Mouse (Mus musculus) urinary bladder, postnatal 4 days (tissue): ENCODE results near the gene Mto1.
A peak's percentile ranks its signal among the peaks of the same experiment; 100 is the strongest.
"Not testable (repeated sequence)": the region's sequence is repeated elsewhere in the genome, so short reads cannot be mapped to it uniquely, and the experiment has no call there.

Source experiments
- DNase-seq, 2 experiments: peaks; one replicate each; pipeline ENCODE4 v3.0.0; 2021 to 2022; ENCODE audit warnings: low spot score in 2 of 2

Mto1 gene

DNA sequence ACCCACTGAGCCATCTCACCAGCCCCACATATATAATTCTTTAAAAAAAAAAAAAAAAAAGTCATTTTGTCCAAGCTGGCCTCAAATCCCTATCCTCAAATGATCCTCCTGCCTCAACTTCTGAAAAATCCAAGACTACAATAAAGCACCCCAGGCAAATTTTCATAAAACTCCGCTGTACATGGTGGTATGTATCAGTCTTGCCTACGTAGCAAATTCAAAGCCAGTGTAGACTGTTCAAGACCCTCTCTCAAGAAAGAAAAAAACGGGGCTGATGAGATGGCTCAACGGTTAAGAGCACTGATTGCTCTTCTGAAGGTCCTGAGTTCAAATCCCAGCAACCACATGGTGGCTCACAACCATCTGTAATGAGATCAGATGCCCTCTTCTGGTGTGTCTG is 27.9 kb downstream of the Mto1 start:
- no peak for DNase-seq

DNA sequence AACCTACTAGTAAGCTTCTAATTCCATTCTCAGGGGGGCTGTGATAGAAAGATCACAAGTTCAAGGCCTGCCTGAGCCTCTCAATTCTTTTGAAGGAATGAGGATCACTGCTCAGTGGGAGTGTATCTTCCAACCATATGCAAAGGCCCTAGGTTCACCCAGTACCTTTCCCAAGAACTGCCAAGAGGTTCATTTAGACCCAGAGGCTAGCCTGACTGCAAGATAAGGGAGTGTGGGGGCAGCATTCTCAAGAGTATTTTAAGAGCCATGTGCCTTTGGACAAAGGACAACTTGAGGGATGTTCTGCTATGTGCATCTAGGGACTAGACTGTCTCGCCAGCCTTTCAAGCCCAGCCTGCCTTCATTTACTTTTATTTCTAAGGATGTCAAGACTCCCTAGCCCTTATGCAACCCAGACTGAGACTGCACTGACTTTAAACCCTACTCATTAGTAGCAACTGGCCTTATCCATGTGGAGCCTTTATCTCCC is 28.6 kb downstream of the Mto1 start:
- DNase-seq = no peak

DNA sequence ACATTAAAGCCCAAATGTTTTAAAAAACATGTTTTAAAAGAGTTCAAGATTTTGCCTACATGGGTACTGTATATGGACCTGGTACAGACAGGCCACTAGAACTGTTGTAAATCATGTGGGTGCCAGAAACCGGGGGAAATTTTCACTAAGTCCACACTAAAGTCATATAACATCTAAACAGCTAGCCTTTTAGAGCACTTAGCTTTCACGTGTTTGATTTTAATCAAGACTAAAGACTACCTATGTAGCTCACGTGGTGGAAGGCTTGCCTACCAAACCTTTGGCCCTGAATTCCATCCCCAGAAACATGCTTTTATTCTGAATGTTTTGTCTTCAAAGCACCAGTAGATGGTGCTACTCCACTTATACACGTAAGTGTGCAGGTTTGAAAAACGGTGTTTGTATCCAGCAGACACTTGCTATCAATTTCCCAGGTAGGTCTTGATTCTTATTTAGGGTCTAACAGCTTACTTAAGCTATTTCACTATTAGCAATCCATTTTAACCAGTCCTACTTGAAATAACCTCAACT is 29.1 kb downstream of the Mto1 start:
- DNase-seq = no peak

DNA sequence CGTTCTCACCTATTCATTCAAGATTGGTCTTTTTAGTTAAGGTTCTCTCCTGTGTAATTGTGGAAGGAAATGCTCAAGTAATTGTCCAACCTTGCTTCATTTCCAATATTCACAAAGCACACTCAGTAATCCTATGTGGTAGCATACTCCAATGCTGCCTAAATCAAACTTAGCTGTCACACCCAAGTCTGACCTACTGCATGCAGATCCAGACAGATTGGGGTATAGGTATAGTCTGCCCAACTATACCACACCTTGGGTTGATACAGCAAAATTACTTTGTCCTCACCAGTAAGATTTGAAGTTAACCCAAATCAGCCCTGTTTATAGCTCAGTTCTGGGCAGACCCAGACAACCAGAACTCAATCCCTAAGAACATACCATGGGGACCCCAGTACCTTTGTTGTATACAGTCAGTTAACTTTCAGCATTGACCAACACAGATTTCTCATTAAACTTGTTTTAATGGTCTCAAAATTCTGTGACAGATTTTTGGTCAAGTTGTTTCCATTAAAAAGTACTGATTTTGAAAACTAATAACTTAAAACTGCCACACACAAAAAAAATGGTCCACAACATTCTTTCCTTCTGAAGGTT is 30.1 kb downstream of the Mto1 start:
- DNase-seq = not testable (repeated sequence)

DNA sequence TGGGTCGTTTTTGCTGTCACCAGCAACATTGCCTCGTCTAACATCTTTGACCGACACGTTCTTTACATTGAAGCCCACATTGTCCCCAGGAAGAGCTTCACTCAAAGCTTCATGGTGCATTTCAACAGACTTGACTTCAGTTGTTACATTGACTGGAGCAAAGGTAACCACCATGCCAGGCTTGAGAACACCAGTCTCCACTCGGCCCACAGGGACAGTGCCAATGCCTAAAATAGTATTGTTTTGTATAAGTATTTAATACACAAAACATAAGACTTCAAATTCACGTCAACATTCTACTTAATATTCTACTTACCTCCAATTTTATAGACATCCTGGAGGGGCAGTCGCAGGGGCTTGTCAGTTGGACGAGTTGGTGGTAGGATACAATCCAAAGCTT is 31.3 kb downstream of the Mto1 start:
- not testable (repeated sequence) for DNase-seq

DNA sequence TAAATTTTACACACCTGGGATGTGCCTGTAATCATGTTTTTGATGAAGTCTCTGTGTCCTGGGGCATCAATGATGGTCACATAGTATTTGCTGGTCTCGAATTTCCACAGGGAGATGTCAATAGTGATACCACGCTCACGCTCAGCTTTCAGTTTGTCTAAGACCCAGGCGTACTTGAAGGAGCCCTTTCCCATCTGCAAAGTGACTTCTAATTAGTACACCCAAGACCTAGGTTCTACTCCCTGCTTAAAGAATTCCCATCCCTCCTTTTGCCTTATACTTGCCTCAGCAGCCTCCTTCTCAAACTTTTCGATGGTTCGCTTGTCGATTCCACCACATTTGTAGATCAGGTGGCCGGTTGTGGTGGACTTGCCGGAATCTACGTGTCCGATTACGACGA is 32.2 kb downstream of the Mto1 start:
- not testable (repeated sequence) for DNase-seq

DNA sequence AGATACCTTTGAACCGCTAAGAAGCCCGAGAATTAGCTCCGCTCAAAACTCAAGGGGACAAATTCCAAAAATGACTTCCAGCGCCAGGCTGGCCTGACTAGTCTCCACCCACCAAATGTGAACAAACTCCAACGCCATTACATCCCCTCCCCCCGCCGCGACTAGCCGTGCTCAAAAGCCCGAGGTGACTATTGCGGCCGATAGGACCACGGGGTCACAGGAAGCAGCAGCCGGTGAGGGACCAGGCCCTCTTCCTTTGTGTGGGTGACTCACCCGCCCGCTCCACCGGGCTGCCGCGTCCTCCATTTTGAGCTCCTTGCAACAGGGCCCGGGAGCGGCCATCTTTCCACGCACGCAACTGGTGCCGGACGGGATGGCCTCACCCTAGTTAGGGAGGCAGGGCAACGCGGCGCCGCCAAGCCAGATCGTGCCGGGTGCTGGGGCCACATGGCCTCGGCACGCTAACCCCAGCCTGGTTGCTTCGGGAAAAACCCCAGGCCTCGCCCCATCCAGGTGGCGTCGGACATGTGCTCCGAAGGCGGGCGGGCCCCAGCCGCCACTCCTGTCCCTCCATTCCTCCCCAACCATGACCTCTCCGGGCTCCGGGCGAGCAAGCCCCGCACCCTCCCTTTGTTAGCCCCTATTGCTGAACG is 32.8 kb downstream of the Mto1 start:
- DNase-seq = peak; percentile 64 to 80

DNA sequence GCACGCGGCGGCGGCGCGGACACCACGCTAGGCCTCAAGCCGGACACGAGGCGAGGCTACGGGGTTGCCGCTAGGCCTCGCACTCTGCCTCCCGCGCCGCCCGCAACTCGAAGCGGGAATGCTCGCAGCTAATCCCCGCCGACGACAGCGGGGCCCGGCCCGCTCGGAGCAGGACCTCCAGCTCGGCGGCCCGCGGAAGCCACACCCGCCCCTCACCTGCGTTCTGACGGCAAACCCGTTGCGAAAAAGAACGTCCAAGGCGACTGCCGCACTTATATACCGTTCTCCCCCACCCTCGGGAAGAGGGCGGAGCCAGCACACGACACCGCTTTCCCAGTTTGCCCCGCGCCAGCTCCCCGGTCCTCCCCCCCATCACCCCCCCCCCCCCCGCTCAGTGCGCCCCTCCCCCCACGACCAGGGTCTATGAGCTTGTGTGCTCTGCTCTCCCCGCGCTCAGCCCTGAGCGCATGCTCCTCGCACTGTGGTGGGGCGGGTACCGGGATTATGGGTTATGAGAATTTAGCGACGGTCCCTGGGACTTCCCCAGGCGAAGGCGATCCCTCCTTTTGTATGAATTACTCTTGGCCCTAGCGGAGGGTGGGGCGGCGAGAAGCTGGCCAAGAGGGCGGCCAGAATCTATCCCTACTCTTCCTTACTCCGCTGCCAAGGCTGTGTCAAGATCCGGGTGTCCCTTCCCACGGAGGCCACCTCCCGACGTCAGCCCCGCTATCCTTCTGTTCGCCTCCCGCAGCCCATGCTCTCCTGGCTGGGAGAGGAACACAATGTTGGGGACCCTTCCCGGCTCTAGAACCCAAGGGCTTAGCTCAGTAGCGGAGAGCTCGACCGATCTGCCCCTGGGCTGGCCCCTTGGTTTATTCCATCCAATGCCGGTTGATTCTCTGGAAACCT is 33.7 kb downstream of the Mto1 start:
- DNase-seq = peak; percentile 95 to 96

DNA sequence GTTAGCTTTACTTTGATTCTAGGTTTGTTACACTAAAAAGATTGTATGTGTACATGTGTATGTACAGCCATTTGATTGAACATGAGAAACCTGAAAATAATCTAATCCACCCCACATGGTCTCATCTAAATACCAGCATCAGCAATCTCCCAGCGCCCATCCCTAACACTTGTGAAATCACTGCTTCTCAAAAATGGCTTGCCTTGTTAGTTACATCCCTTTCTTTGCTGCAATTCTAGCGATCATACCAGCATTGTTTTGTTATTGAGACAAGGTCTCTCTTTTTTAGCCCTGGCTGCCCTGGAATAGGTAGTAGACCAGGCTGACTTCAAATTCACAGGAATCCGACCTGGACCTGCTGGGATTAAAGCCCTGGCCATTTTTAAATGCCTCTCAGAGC is 34.4 kb downstream of the Mto1 start:
- no peak for DNase-seq

DNA sequence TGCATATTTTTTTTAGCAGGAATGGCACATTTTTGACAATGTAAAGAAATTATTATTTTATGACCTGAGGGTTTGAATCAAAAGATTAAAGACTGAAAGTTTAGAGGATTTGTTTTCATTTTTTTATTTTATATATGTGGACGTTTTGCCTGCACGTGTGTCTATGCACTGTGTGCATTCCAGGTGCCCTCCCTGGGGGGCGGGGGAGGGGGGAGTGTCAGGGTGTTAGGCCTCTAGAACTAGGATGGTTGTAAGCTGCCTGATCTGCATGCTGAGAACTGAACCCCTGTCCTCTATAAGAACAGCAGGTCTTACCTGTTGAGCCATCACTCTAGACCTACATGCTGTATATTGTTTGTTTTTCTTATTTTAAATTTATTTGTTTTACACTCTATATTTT is 36.7 kb downstream of the Mto1 start:
- no peak for DNase-seq

DNA sequence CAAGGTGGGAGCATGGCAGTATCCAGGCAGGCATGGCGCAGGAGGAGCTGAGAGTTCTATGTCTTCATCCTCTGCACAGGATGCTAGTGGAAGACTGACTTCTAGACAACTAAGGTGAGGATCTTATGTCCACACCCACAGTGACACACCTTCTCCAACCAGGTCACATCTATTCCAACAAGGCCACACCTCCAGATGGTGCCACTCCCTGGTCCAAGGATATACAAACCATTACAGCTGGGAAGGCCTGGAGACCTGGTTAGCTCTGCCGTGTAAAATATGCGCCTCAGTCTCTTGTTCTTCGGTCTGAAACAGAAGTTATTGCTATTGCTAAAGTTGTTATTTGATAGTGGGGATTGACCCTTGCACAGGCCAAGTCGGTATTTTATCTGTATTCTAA is 40.0 kb downstream of the Mto1 start:
- DNase-seq = not testable (repeated sequence)

DNA sequence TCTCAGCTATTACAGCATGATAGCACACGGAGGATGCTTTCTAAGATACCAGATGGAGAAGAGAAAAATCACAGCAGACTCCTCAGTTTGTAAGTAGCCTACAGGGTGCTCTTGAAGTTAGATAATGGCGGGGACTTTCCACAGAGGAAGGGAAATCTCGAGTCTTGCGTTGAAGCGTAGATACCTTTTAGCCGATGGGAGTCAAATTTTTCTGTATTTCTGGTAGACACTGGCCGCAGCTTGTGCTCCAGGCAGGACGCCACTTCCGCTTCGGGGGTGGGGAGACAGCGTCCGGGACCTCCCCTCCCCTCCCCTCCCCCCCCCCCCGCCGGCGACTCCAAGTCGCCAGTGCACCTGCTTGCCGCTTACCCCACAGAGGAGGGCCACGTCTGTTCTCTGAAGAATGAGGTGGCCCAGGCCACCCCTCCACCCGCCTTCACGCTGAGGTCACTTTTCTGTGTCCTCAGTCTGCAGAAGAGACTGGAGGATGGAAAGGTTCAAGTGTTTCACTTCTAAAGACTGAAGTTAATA is 40.9 kb downstream of the Mto1 start, which contains the start of gene Eef1a1:
TSS of gene Eef1a1 (minus strand) at position 262 of the 531 bp plus-strand sequence.
- peak; percentile 30 to 64 for DNase-seq

DNA sequence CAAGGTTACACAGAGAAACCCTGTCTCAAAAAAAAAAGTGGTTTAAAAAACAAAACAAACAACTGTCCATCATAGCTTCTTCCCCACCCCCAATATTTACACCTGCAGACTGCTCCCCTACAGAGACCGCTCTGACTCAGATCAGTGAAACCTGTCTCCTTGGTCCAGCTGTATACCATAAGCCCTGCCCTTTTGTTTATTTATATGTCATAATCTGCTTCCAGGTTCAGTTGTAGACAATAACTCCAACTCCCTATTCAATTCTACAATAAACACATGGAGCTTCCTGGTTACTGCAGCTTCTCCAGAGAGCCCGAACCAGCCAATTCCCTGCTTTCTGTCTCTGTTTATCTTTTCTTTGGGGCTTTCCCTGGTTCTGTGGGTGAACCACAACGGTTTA is 43.2 kb downstream of the Mto1 start:
- DNase-seq = no peak

DNA sequence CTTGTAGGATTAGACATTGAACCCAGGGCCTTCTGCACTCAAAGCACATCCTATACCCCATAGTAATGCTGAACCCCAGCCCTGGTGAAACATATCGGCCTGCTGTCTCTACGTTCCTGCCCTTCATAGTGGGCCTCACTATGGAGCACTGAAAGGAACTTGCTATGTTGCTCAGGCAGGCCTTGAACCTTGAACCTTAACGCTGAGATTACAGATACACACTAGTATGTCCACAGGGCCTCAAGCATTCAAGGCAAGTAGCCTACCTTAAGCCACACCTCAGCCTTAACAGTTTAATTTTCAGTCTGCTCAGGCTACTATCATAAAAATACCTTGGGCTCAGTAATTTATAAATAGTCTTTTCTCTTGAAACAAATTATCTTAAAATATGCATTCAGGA is 44.2 kb downstream of the Mto1 start:
- no peak for DNase-seq

DNA sequence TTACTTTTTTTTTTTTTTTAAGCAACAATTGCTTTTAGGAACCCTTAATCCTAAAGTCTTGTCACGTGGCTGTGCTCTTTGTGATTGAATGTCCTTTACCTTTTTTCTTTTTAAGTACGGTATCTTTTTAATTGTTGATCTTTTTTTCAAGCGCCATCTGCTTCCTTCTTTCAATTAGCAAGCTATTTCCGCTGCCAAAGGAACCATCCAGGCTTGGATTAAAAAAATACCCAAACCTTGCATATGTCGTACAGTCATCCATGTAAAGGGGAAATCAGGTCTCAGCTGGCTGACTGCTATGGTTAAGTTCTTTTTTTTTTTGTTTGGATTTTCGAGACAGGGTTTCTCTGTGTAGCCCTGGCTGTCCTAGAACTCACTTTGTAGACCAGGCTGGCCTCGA is 45.2 kb downstream of the Mto1 start:
- no peak for DNase-seq

DNA sequence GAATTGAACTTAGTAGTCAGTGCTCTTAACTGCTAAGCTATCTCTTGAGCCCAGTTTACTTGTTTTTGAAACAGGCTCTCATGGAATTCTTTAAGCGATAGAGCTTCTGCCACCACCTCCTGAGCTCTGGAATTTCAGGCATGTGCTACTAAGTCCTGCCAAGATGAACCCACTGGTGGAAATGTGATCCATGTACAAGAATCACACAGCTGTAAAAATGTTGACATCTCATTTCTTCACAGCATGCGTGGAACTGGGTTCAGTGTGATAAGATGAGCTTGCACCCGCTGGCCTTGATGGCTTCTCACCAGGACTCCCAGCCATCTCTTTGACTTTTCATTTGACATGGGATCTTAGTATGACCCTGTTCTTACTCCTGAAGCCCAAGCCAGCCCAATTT is 52.4 kb downstream of the Mto1 start:
- DNase-seq = no peak

DNA sequence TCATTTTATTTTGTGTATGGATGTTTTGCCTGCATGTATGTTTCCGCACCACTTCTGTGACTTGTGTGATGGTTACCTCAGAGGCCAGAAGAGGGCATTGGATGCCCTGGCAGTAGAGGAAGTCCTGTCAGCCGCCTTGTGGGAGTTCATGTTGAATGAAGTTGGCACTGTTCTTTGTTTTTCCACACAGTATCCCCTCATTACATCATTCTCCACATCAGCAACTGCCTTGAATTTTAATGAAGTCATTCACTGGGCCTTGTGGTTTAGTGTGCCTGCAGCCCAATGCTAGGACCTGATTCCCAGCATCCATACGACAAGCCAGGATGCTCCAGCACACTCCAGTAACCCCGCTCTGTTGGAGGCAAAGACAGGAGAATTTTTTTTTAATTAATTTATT is 53.3 kb downstream of the Mto1 start:
- no peak for DNase-seq

DNA sequence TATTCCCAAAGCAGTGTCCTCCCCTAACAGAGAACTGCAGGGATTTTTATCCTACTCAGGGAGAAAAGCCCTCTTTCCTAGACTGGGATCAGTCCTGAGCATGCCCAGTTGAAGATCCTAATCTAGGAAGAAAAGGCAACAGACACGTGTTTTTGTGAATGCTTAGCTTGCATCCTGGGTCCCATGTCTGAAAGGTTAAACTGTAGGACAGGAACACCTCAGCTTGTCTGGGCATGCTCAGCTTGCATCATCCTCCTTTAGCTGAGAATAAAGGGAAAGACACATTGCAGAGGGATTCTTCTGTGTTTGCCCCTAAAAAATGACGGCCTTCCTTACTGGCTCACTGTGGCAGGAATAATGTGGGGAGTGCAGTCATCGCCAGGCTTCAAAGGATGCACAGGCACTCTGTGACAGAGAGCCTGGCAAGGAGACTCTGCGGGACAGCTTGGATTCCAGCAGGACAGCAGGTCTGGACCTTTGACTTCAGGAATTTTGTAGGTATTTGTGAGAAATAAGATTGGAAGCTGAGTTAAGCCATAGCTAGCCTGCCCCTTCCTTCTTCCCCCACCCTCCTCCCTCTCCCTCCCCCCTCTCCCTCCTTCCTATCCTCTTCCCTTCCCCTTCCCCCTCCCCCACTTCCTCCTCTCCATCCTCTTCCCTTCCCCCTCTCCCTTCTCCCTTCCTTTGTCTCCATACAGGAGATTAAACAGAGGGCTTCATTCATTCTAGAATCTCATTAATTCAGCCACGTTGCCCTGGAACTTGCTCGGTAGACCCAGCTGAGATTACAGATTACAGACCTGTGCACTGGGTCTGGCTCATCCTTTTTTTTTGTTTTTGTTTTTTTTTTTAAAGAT is 55.4 kb downstream of the Mto1 start:
- no peak for DNase-seq

DNA sequence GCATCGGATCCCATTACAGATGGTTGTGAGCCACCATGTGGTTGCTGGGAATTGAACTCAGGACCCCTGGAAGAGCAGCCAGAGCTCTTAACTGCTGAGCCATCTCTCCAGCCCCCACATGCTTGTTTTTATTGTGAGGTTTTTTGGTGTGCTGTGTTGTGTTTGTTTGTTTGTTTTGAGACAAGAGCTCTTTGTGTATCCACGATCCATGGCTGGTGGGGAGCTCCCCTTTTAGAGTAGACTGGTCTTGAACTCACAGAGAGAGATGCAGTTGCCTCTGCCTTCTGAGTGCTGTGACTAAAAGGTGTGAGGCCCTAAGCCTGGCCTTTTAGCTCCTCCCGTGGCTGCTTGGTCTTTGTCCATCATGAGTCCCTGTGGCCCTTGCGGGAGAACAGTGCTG is 56.1 kb downstream of the Mto1 start:
- DNase-seq = no peak

DNA sequence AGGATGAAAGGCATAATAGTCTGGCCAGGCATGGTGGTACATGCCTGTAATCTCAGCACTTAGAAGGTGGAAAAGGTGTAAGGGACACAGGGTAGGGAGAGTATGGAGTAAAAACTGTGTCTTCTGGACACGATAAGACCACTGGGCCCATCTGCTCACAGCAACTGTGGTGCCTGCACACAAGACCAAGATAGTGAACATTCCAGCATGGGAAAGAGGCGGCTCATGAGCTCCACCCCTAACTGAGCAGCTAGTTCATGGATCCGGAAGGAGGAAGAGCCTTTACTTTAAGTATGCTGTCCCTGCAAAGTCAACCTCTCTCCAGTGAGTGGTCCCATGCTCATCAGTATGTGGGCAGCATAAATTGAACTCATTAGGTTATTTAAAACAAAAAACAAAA is 56.7 kb downstream of the Mto1 start:
- DNase-seq = no peak

DNA sequence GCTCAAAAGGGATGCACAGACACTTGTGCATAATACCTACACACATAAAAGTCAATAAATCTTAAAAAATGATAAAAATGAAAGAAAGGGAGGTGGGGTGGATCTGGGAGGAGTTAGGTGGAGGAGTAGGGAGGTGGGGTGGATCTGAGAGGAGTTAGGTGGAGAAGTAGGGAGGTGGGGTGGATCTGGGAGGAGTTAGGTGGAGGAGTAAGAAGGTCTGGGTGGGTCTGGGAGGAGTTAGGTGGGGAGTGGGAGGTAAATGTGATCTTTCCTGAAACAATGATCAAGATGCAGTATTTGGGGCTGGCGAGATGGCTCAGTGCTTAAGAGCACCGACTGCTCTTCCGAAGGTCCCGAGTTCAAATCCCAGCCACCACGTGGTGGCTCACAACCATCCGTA is 57.2 kb downstream of the Mto1 start:
- no peak for DNase-seq
